Mouse (Mus musculus) layer of hippocampus, adult 6 months (tissue): ENCODE data around the gene 1700123O20Rik. TPM values are rescaled to one million over a fixed set of nuclear protein-coding genes. Genes with fewer than 3 reads are reported as not detected.

Experiments
- long read RNA-seq, 2 experiments: library from polyadenylated mRNA; unstranded; transcript quantifications; one replicate each; pipeline ENCODE4 v2.0.0; 2019 to 2020
- microRNA-seq: library from miRNA; unstranded; fragments of <30 nt; microRNA quantifications from one replicate; pipeline ENCODE4 v1.2.0, GENCODE M21; 2020
- polyA plus RNA-seq: library from polyadenylated mRNA; unstranded; fragments of <200 nt; fragmentation: Nextera tagmentation; gene quantifications from 2 replicates; pipeline ENCODE4 v1.2.3, GENCODE M21; 2021

1700123O20Rik gene
- 45.3 and 57.3 TPM in 2 replicates for polyA plus RNA-seq
- long read RNA-seq, experiment 1, transcript 1700123O20Rik-201 (2 exons, 1,843 nt): major isoform, 71 of 80 reads
- long read RNA-seq, experiment 1, transcript 1700123O20Rik-204 (3 exons, 811 nt): minor isoform, 5 of 80 reads
- long read RNA-seq, experiment 1, partial matches to known transcripts: 2 of 80 reads
- long read RNA-seq, experiment 1, other reads (novel, unspliced or antisense): 2 of 80 reads
- long read RNA-seq, experiment 2, transcript 1700123O20Rik-201 (2 exons, 1,843 nt): major isoform, 63 of 68 reads
- long read RNA-seq, experiment 2, partial matches to known transcripts: 0 of 68 reads
- long read RNA-seq, experiment 2, other reads (novel, unspliced or antisense): 2 of 68 reads

DNA sequence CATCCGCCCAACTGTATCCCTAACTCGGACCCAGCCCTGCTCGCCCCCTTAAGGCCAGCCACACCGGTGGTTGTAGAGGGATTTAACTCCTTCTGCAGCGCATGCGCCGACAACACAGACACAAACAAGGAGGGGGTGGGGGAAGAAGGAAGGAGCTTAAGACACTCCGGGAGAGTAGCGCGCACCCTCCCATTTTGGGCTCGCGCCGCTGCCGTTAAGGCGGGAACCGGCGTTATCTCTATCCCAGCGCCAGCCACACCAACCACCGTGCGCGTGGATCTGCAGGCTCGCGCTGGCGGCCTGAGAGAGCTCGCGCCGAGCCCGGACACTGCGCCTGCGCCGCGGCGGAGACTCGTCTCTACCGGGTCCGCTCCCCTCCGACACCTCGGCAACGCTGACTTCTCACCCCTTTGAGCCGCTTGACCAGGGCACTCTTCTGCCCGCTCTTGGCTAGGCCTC lies at the start of gene 1700123O20Rik:
TSS of gene 1700123O20Rik (plus strand) at position 154 of the 459 bp plus-strand sequence.

GRCm38 (mm10) chr14:54640946-54641304 lies 45.1 kb upstream of the 1700123O20Rik start, which contains the start of gene Gm17606:
Gm17606 (plus strand) TSS chr14:54640952.

DNA sequence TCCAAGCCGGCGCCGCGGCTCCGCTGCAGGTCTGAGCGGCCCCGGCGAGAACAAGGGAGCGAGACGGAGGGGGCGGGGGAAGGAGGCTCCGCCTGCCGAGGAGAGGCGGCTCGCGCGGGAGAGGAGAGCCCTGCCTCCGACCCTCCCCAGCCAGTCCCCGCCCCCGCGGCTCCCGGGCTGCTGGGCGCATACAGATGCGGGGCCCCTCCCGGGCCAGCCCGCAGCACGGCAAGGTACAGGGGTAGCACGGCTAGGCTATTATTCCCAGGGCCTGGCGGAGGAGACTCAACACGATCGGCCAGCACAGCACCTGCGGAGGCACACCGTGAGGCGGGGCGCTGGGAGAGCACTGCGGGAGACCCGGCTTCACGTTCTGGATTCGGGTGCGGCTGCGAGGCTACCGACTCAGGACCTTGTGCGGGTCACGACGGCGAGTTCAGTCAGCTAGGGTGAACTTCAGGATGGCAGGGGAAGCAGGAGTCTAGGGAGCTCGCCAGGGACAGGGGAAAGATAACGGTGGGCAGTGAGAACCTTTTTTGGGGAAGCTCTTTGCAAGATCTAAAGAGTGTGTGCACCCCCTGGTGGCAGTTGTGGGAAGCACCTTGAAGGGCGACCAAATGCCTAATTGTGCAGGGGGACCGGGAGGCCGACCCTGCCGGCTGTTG lies 44.6 kb upstream of the 1700123O20Rik start, which contains the start of gene Cdh24:
TSS of gene Cdh24 (minus strand) at position 60 of the 665 bp plus-strand sequence.

GRCm38 (mm10) chr14:54686522-54687143 lies 617 bp downstream of the 1700123O20Rik start, which contains the start of gene Acin1:
Acin1 (minus strand) TSS chr14:54686931.

GRCm38 (mm10) chr14:54698733-54699132 lies 12.7 kb downstream of the 1700123O20Rik start, which contains the start of gene Gm29776:
Gm29776 (minus strand) TSS chr14:54698833.

DNA sequence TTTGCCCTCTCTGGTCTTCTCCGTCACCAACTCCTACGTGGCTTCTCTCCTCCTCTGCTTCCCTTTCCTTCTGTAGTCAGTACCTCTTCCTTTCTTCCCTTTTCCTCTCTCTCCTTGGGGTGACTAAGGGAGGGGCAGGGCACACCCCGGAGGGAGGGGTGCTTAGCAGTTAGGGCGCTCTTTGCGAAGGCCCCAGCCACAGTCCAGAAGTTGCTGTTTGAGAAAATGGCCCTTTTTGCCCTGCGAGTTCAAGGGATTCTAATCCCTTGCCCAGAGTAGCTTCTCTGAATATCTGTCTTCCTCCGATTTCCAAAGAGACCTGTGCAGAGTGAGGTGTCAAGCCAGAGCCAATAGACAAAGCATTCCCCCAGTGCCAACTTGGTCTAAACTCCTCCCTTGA lies 26.1 kb downstream of the 1700123O20Rik start, which contains the start of gene Cebpe:
TSS of gene Cebpe (minus strand) at position 101 of the 400 bp plus-strand sequence.

Small RNA genes within 50 kb of the gene (microRNA-seq; reads per million reads assigned to microRNA genes)
- not detected for gene Mir6948

Other genes starting within 250 kb of the 1700123O20Rik start
- gene Lrp10, start 222.1 kb upstream of the 1700123O20Rik start, polyA plus RNA-seq: 15.3 and 18.7 TPM in 2 replicates
- 20.0 and 23.9 TPM in 2 replicates for gene Rem2, start 210.1 kb upstream of the 1700123O20Rik start, polyA plus RNA-seq
- gene Prmt5, start 168.7 kb upstream of the 1700123O20Rik start, polyA plus RNA-seq: 40.4 and 43.4 TPM in 2 replicates
- 4.4 and 5.7 TPM in 2 replicates for gene Haus4, start 131.6 kb upstream of the 1700123O20Rik start, polyA plus RNA-seq
- 0.75 and 0.79 TPM in 2 replicates for gene Ajuba, start 108.7 kb upstream of the 1700123O20Rik start, polyA plus RNA-seq
- gene 4931414P19Rik, start 80.2 kb upstream of the 1700123O20Rik start, polyA plus RNA-seq: 1.5 and 2.4 TPM in 2 replicates
- gene Psmb5, start 68.2 kb upstream of the 1700123O20Rik start, polyA plus RNA-seq: 695 and 703 TPM in 2 replicates
- gene Psmb11, start 64.8 kb upstream of the 1700123O20Rik start, polyA plus RNA-seq: 0.05 and 0.16 TPM in 2 replicates
- not detected in 2 replicates for gene Gm17606, start 45.3 kb upstream of the 1700123O20Rik start, polyA plus RNA-seq
- 0.85 and 1.1 TPM in 2 replicates for gene Cdh24, start 44.9 kb upstream of the 1700123O20Rik start, polyA plus RNA-seq
- 33.5 and 35.4 TPM in 2 replicates for gene Acin1, start 715 bp downstream of the 1700123O20Rik start, polyA plus RNA-seq
- 0.05 TPM in 1 of 2 replicates, not detected in the other for gene Gm29776, start 12.6 kb downstream of the 1700123O20Rik start, polyA plus RNA-seq
- gene Cebpe, start 26.0 kb downstream of the 1700123O20Rik start, polyA plus RNA-seq: not detected in 2 replicates
- gene Slc7a8, start 95.7 kb downstream of the 1700123O20Rik start, polyA plus RNA-seq: 24.6 and 27.1 TPM in 2 replicates
- not detected in 2 replicates for gene Rnf212b, start 127.9 kb downstream of the 1700123O20Rik start, polyA plus RNA-seq
- 7.2 and 7.3 TPM in 2 replicates for gene Homez, start 184.7 kb downstream of the 1700123O20Rik start, polyA plus RNA-seq
- 5.0 and 6.8 TPM in 2 replicates for gene Ppp1r3e, start 191.3 kb downstream of the 1700123O20Rik start, polyA plus RNA-seq
- gene Bcl2l2, start 197.2 kb downstream of the 1700123O20Rik start, polyA plus RNA-seq: 5.8 TPM in 2 replicates
- gene Gm20521, start 197.2 kb downstream of the 1700123O20Rik start, polyA plus RNA-seq: not detected in 2 replicates
- gene Pabpn1, start 206.3 kb downstream of the 1700123O20Rik start, polyA plus RNA-seq: 15.8 and 16.7 TPM in 2 replicates
- gene Slc22a17, start 226.9 kb downstream of the 1700123O20Rik start, polyA plus RNA-seq: 142 and 162 TPM in 2 replicates
- 2.9 and 3.2 TPM in 2 replicates for gene Efs, start 239.9 kb downstream of the 1700123O20Rik start, polyA plus RNA-seq
- 0.35 and 0.73 TPM in 2 replicates for gene Il25, start 246.5 kb downstream of the 1700123O20Rik start, polyA plus RNA-seq